Mouse (Mus musculus) CH12.LX (cell line): ENCODE measurements around the gene Lrrn3.

Experiments
- CTCF ChIP-seq, 2 experiments: IDR thresholded peaks in 1 of 2; conservative IDR thresholded peaks in 1 of 2; 2 replicates each; pipeline ENCODE4 v1.5.1; 2011 to 2012; ENCODE audit warnings: low read depth in 2 of 2, low read length in 2 of 2, improper control_type of control experiment in 1 of 2, inconsistent platforms in 1 of 2, mild to moderate bottlenecking in 1 of 2, moderate library complexity in 1 of 2
- HCFC1 ChIP-seq: IDR thresholded peaks from 2 replicates; pipeline ENCODE4 v1.6.1; 2012; ENCODE audit warnings: low read depth, mild to moderate bottlenecking, inconsistent platforms, low read length, improper control_type of control experiment
- KAT2A ChIP-seq: IDR thresholded peaks from 2 replicates; pipeline ENCODE4 v1.6.1; 2012; ENCODE audit warnings: low read length, improper control_type of control experiment, inconsistent platforms; ENCODE audit not compliant: insufficient replicate concordance
- POLR2A ChIP-seq: IDR thresholded peaks from 2 replicates; pipeline ENCODE4 v1.6.1; 2011; ENCODE audit warnings: low read depth, mild to moderate bottlenecking, improper control_type of control experiment, low read length

- TF ChIP-seq HCFC1 (no peak), KAT2A (no peak), CTCF (conservative IDR thresholded peaks at IDR 0.05 in 1 of 2, IDR thresholded peaks at IDR 0.05 in 1 of 2; ENCODE audit: low read depth in 2 of 2, low read length in 2 of 2) (no peak), POLR2A (no peak)
Observed at GRCm38 (mm10) chr12:41486331-41486730, at the start of gene Lrrn3.
